Mouse (Mus musculus) ES-E14 (cell line): ENCODE results near the gene Dnhd1.

Source experiments
- MAFK ChIP-seq: IDR thresholded peaks from 2 replicates; pipeline ENCODE4 v1.6.1; 2014; ENCODE audit warnings: mild to moderate bottlenecking, low read depth, low read length, inconsistent platforms; ENCODE audit not compliant: insufficient read depth
- ZC3H11A ChIP-seq: IDR thresholded peaks from 2 replicates; pipeline ENCODE4 v1.6.1; 2012; ENCODE audit warnings: low read depth, mild to moderate bottlenecking, inconsistent platforms, low read length, borderline replicate concordance
- ZNF384 ChIP-seq: IDR thresholded peaks from 2 replicates; pipeline ENCODE4 v1.6.1; 2012; ENCODE audit warnings: low read depth, low read length, inconsistent platforms

GRCm38 (mm10) chr7:105726144-105726979, 75.7 kb downstream of the Dnhd1 start:
- TF ChIP-seq ZC3H11A (peak; percentile 43; the same call in 1 of the 2 replicates), ZNF384 (no peak), MAFK (no peak)
